Mouse (Mus musculus) forebrain, postnatal 0 days (tissue): Measurements from ENCODE around the gene Zfp821. TPM values are rescaled to one million over a fixed set of nuclear protein-coding genes. Genes with fewer than 3 reads are reported as not detected.

Experiments
- ATAC-seq: fragments of 200-750 bp; cut with Nextera tagmentation; 2 replicates; pipeline ENCODE4 v1.8.0; 2017; ENCODE audit warnings: mild to moderate bottlenecking, moderate library complexity
- DNase-seq: peaks from one replicate; pipeline ENCODE4 v3.0.0-alpha.2; 2015
- H3K27ac ChIP-seq: fragments of 300-500 bp; sonication (generic); 2 replicates; pipeline ENCODE4 v1.5.1; 2014; ENCODE audit warnings: low read depth, mild to moderate bottlenecking, antibody characterized with exemption, low read length, moderate library complexity, mixed read lengths
- H3K27me3 ChIP-seq: fragments of 300-500 bp; sonication (generic); 2 replicates; pipeline ENCODE4 v1.6.1; 2014; ENCODE audit warnings: mild to moderate bottlenecking, low read length, mixed read lengths; ENCODE audit not compliant: insufficient read depth
- H3K36me3 ChIP-seq: fragments of 300-500 bp; sonication (generic); 2 replicates; pipeline ENCODE4 v1.6.1; 2014; ENCODE audit warnings: mild to moderate bottlenecking, moderate library complexity; ENCODE audit not compliant: insufficient read depth
- H3K4me1 ChIP-seq: fragments of 300-500 bp; sonication (generic); 2 replicates; pipeline ENCODE4 v1.6.1; 2014; ENCODE audit warnings: antibody characterized with exemption; ENCODE audit not compliant: insufficient read depth
- H3K4me2 ChIP-seq: fragments of 300-500 bp; sonication (generic); 2 replicates; pipeline ENCODE4 v1.6.1; 2014; ENCODE audit warnings: low read depth, mild to moderate bottlenecking, moderate library complexity
- H3K4me3 ChIP-seq: fragments of 300-500 bp; sonication (generic); 2 replicates; pipeline ENCODE4 v1.5.1; 2014; ENCODE audit warnings: low read depth, low read length, mixed read lengths
- H3K9ac ChIP-seq: fragments of 300-500 bp; sonication (generic); 2 replicates; pipeline ENCODE4 v1.6.1; 2014; ENCODE audit warnings: mild to moderate bottlenecking
- H3K9me3 ChIP-seq: fragments of 300-500 bp; sonication (generic); 2 replicates; pipeline ENCODE4 v1.6.1; 2016; ENCODE audit warnings: low read length
- CTCF ChIP-seq: sonication (generic); IDR thresholded peaks from 2 replicates; pipeline ENCODE4 v1.5.1; 2016; ENCODE audit warnings: antibody characterized with exemption, control low read depth, low read depth
- WGBS: fragments of 180-500 bp; shearing (Covaris S2); extraction: QIAGEN DNeasy Blood & Tissue Kit; methylation state at CpG from one replicate; pipeline ENCODE4 v1.1.7; 2014; 5-methylcytosine and 5-hydroxymethylcytosine counted together
- polyA plus RNA-seq: library from polyadenylated mRNA; unstranded; fragments of >200 nt; fragmentation: Nextera tagmentation; extraction: Ambion mirVana; gene quantifications from 2 replicates; pipeline ENCODE4 v1.2.1, GENCODE M21; 2015
- total RNA-seq: library from RNA; depleted of rRNA; stranded (reverse); fragments of >200 nt; gene quantifications from 2 replicates; pipeline ENCODE4 v1.2.3, GENCODE M21; 2014

Gene Zfp821
- total and polyA plus RNA-seq, 2 experiments from 2014 or later = 67.0 to 92.1 TPM

DNA sequence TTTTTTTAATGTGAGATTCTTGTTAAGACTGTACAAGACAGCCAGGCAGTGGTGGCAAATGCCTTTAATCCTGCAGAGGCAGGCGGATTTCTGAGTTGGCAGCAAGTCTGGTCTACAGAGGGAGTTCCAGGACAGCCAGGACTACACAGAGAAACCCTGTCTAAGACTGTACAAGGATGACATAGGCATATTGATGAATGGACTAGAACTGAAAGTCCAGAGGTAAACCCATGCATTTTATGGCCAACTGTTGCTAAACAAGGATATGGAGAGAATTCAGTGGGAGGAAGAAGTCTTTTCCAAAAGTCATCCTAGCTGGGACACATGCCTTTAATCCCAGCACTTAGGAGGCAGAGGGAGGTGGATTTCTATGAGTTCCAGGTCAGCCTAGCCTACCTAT lies 7.6 kb upstream of the Zfp821 start:
- no peak for TF ChIP-seq CTCF
- H3K27me3 ChIP-seq = no peaks in the 10 kb centered on the region
- no peak overlapping the region for H3K9ac ChIP-seq
- H3K9me3 ChIP-seq = no peaks in the 10 kb centered on the region
- no peaks in the 10 kb centered on the region for H3K4me1 ChIP-seq
- no peaks in the 10 kb centered on the region for H3K36me3 ChIP-seq
- no peak for ATAC-seq
- WGBS = 61% methylated on average over 1 of the region's 1 CpGs
- DNase-seq = no peak
- H3K27ac ChIP-seq = no peak overlapping the region
- no peak overlapping the region for H3K4me3 ChIP-seq
- H3K4me2 ChIP-seq = no peak overlapping the region

DNA sequence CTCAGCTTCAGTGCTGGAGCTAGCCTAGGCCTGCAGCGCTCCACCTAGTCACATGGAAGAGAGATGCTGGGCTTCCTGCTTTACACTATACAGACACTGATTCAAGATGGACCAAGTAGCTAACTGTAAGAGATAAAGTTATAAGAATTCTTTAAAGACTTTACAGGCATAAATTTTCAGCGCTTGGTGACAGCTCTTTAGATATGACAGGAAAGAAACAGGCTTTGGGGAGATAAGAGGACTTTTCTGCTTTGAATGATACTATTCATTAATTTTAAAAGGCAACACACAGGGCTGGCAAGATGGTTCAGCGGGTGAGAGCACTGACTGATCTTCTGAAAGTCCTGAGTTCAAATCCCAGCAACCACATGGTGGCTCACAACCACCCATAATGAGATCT lies 6.9 kb upstream of the Zfp821 start:
- Histone ChIP-seq H3K4me3 (no peak overlapping the region), H3K9me3 (no peaks in the 10 kb centered on the region), H3K27ac (no peak overlapping the region), H3K36me3 (no peaks in the 10 kb centered on the region), H3K27me3 (no peaks in the 10 kb centered on the region), H3K9ac (no peak overlapping the region), H3K4me1 (no peaks in the 10 kb centered on the region), H3K4me2 (no peak overlapping the region)
- DNase-seq (no peak), ATAC-seq (no peak)
- 73% methylated on average over 3 of the region's 3 CpGs for WGBS
- TF ChIP-seq CTCF = no peak

DNA sequence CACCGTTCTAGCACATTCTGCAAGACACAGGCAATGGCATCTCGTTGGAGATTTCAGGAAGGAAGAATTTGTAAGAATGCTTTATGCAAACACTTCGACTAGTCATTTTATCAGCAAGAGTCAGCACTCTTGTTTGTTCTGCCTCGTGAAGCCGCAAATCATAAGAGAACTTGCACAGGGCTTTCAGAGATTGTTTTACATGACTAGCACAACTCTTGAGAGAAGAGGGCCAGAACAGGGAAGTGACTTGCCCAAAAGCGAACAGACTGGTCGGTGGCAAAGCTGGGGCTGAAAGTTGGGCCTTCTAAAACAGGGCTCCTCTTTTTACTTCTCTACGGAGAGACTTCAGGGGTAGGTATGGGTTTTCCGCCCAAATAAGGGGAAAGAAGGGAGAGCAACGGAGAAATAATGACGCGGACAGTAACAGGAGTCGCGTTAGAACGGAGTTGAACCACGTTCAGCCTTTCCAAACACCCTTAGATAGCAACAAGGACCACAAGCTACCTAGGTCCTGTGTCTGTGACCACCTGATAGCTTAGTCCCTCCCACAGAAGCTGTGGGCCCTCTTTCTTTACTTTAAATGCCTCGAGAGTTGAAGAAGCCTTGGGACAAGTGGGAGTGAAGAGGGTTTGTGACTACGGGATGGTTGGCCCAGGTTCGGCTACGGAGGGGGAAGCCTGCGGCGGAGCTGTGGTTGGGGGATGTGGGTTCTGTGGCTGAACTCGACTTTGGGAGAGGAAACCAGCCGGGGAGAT lies 604 bp upstream of the Zfp821 start:
- Histone ChIP-seq H3K4me3 (peak overlapping the region; percentile 62), H3K4me2 (peak overlapping the region; percentile 61), H3K27ac (peak overlapping the region; percentile 92), H3K4me1 (peaks cover 17% of the 10 kb centered on the region), H3K9ac (peak overlapping the region; percentile 93; the same call in 1 of the 2 replicates), H3K9me3 (no peaks in the 10 kb centered on the region), H3K36me3 (peaks cover 20% of the 10 kb centered on the region), H3K27me3 (no peaks in the 10 kb centered on the region)
- WGBS = 12% methylated on average over 24 of the region's 24 CpGs
- DNase-seq (no peak), ATAC-seq (no peak; the same call in 1 of the 2 replicates)
- no peak for TF ChIP-seq CTCF

DNA sequence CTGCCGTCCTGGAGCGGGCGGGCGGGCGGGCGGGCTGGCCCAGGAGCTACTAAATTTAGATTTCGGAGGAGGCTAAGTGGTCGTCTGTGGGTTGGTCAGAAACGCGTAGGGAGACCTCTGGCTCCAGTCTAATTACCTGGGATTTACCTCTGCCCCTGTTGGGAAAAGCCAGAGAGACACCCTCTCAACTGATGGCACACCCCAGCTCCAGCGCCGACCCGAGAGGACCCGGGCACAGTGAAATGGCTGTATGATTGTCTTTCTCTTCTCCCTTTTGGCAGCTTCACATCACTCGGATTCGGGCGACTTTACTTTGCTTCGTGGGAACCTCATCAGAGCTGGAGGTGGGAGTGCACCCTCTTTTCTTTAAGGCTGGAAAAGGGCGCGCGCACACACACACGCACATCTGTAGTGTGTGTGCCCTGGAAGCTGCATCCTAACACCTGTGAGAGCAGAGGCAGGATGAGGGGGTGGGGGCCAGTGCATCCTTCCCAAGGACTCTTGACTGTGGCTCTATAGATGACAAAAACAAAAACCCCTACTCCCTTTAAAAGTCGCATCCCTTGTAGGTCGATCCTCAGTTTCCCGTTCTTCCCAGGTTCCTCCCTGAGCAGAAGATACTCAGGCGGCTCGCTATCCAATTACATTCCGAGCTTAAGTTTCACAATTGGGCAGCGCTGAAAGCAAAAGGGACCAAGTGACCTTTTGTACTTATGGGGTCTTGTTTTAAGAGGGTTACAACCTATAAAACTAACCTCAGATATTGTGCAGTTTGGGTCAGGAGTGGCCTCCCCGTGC lies 929 bp downstream of the Zfp821 start:
- no peak for TF ChIP-seq CTCF

DNA sequence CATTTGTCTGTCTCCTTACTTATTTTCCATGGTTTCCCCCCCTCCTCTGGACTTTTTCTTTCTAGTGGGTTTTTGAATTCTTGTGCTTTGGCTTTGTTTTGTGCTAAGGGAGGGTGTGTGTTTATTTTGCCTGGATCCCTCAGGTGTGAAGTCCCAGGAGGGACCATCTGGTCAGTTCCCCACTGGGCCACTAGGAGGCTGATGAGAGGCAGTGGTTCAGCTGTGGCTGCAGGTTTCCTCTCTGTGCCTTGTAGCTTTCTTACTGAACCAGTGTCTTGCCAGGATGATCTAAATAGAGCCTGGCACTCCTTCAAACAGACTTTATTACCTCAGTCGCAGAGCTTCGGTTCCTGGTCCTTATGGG lies 1.5 kb downstream of the Zfp821 start:
- Histone ChIP-seq H3K36me3 (peaks cover 41% of the 10 kb centered on the region), H3K4me3 (peak overlapping the region; percentile 62), H3K9ac (peak overlapping the region; percentile 93), H3K27ac (no peak overlapping the region), H3K4me2 (peak overlapping the region; percentile 61), H3K4me1 (peaks cover 17% of the 10 kb centered on the region), H3K9me3 (no peaks in the 10 kb centered on the region), H3K27me3 (no peaks in the 10 kb centered on the region)
- DNase-seq (peak; percentile 66), ATAC-seq (peak; percentile 34; the same call in 1 of the 2 replicates)
- WGBS = 18% methylated on average over 2 of the region's 2 CpGs
- peak; percentile 83 for TF ChIP-seq CTCF

More for the DNA sequence above, 929 bp downstream of the Zfp821 start:
- peak overlapping the region; percentile 93 for H3K9ac ChIP-seq
- no peaks in the 10 kb centered on the region for H3K27me3 ChIP-seq
- 2% methylated on average over 25 of the region's 30 CpGs for WGBS
- H3K27ac ChIP-seq = peak overlapping the region; percentile 92
- H3K36me3 ChIP-seq = peaks cover 35% of the 10 kb centered on the region
- H3K9me3 ChIP-seq = no peaks in the 10 kb centered on the region
- peak overlapping the region; percentile 62 for H3K4me3 ChIP-seq
- peak overlapping the region; percentile 61 for H3K4me2 ChIP-seq
- DNase-seq (peak; percentile 30), ATAC-seq (peak; percentile 14; the same call in 1 of the 2 replicates)
- H3K4me1 ChIP-seq = peaks cover 17% of the 10 kb centered on the region

- Histone ChIP-seq H3K4me3 (no peak overlapping the region), H3K9ac (no peak overlapping the region), H3K36me3 (peaks cover 51% of the 10 kb centered on the region), H3K27ac (no peak overlapping the region), H3K9me3 (no peaks in the 10 kb centered on the region), H3K4me2 (peak overlapping the region; percentile 13; the same call in 1 of the 2 replicates), H3K27me3 (no peaks in the 10 kb centered on the region), H3K4me1 (peaks cover 17% of the 10 kb centered on the region)
- no peak for TF ChIP-seq CTCF
- DNase-seq (no peak), ATAC-seq (no peak)
- WGBS = 95% methylated on average over 4 of the region's 4 CpGs
Observed at GRCm38 (mm10) chr8:109707921-109708320, 2.6 kb downstream of the Zfp821 start.

- WGBS = 66% methylated on average over 1 of the region's 1 CpGs
- Histone ChIP-seq H3K9ac (no peak overlapping the region), H3K27ac (no peak overlapping the region), H3K27me3 (no peaks in the 10 kb centered on the region), H3K9me3 (no peaks in the 10 kb centered on the region), H3K4me1 (peaks cover 7% of the 10 kb centered on the region), H3K4me2 (no peak overlapping the region), H3K4me3 (no peak overlapping the region), H3K36me3 (peaks cover 87% of the 10 kb centered on the region)
- no peak for ATAC-seq
- no peak for TF ChIP-seq CTCF
- DNase-seq = no peak
Observed at GRCm38 (mm10) chr8:109712521-109712920, 7.2 kb downstream of the Zfp821 start.
